Mouse (Mus musculus) liver, adult 2 months (tissue): ENCODE measurements around the gene Proser3.

Source experiments
- CTCF ChIP-seq: fragments of 200-500 bp; IDR thresholded peaks from 2 replicates; pipeline ENCODE4 v1.5.1; 2011; ENCODE audit warnings: low read depth, low read length, control low read depth
- POLR2A ChIP-seq: fragments of 200-500 bp; IDR thresholded peaks from 2 replicates; pipeline ENCODE4 v1.6.1; 2011; ENCODE audit warnings: low read length, control low read depth; ENCODE audit not compliant: insufficient read depth; ENCODE audit errors: extremely low read depth

- no peak for TF ChIP-seq CTCF
- no peak for TF ChIP-seq POLR2A
These were observed 19.2 kb downstream of the Proser3 start for GRCm38 (mm10) chr7:30532931-30533330.
